Comparison of ENCODE assay signal across 11 mouse cellular contexts in genomic region chrX:47703080-47703479, GRCm38 (mm10).
DNase-seq lines count a peak whose midpoint lies in the region; ATAC-seq and TF ChIP-seq lines count a peak whose summit lies in the region.
"Had no signal": no experiment of that assay in that cellular context is flagged by ENCODE, and none has a peak within 500 bp of the region (broad histone marks: within the 10 kb centered on the region; RNA-seq: fewer than 3 reads in every experiment).

No protein-coding gene starts in this region.

- ATAC-seq in kidney, embryonic 14.5 days (ENCODE audit: low FRiP score, low TSS enrichment): no peak
- ATAC-seq in midbrain, postnatal 0 days (ENCODE audit: low FRiP score): no peak
- ATAC-seq in midbrain, embryonic 13.5 days: no peak

- peak; percentile 44 for TF ChIP-seq CTCF in midbrain, postnatal 0 days (IDR thresholded peaks at IDR 0.05)

- no peaks in the 10 kb centered on the region for H3K36me3 ChIP-seq in kidney, embryonic 14.5 days (ENCODE audit: control insufficient read depth, insufficient read depth, low read length)
- H3K36me3 ChIP-seq in midbrain, postnatal 0 days (ENCODE audit: insufficient read depth, low read length): no peaks in the 10 kb centered on the region
- no peaks in the 10 kb centered on the region for H3K36me3 ChIP-seq in midbrain, embryonic 13.5 days
- H3K36me3 ChIP-seq: embryonic facial prominence, embryonic 15.5 days; lung, embryonic 15.5 days; stomach, embryonic 15.5 days had no signal

- H3K4me2 ChIP-seq in kidney, embryonic 14.5 days (replicated peaks; ENCODE audit: low read depth, low read length): no peak overlapping the region
- H3K4me2 ChIP-seq in midbrain, postnatal 0 days (ENCODE audit: low read depth, low read length, poor library complexity, severe bottlenecking): no peak overlapping the region
- H3K4me2 ChIP-seq in midbrain, embryonic 13.5 days (replicated peaks): no peak overlapping the region
- H3K4me2 ChIP-seq: embryonic facial prominence, embryonic 15.5 days; lung, embryonic 15.5 days; stomach, embryonic 15.5 days had no signal

- H3K9me3 ChIP-seq in kidney, embryonic 14.5 days (ENCODE audit: control insufficient read depth, low read length): no peaks in the 10 kb centered on the region
- H3K9me3 ChIP-seq in midbrain, postnatal 0 days (ENCODE audit: low read length): no peaks in the 10 kb centered on the region
- H3K9me3 ChIP-seq in midbrain, embryonic 13.5 days: no peaks in the 10 kb centered on the region
- H3K9me3 ChIP-seq: embryonic facial prominence, embryonic 15.5 days; lung, embryonic 15.5 days; stomach, embryonic 15.5 days had no signal

- H3K27ac ChIP-seq in kidney, embryonic 14.5 days (ENCODE audit: low read depth, low read length): no peak overlapping the region
- H3K27ac ChIP-seq in midbrain, postnatal 0 days (ENCODE audit: low read depth, low read length): no peak overlapping the region
- no peak overlapping the region for H3K27ac ChIP-seq in midbrain, embryonic 13.5 days
- H3K27ac ChIP-seq: embryonic facial prominence, embryonic 15.5 days; lung, embryonic 15.5 days; stomach, embryonic 15.5 days had no signal

- DNase-seq in embryo, embryonic 10 days (ENCODE audit: low spot score): peak; percentile 4
- DNase-seq in embryo, embryonic 9.5 days (ENCODE audit: extremely low spot score): no peak
- DNase-seq in kidney, postnatal 14 days: peak; percentile 1
- no peak for DNase-seq in midbrain, postnatal 0 days (ENCODE audit: low spot score)
- peak; percentile 8 for DNase-seq in right cerebral cortex, postnatal 14 days
- no peak for DNase-seq in heart, adult 11 months

- no peaks in the 10 kb centered on the region for H3K27me3 ChIP-seq in kidney, embryonic 14.5 days (ENCODE audit: control insufficient read depth, insufficient read depth, low read length)
- no peaks in the 10 kb centered on the region for H3K27me3 ChIP-seq in midbrain, postnatal 0 days (ENCODE audit: insufficient read depth, low read length)
- no peaks in the 10 kb centered on the region for H3K27me3 ChIP-seq in midbrain, embryonic 13.5 days
- H3K27me3 ChIP-seq: embryonic facial prominence, embryonic 15.5 days; lung, embryonic 15.5 days; stomach, embryonic 15.5 days had no signal

- no peaks in the 10 kb centered on the region for H3K4me1 ChIP-seq in kidney, embryonic 14.5 days (ENCODE audit: control insufficient read depth, insufficient read depth, low read length)
- H3K4me1 ChIP-seq in midbrain, postnatal 0 days (ENCODE audit: insufficient read depth, low read length): no peaks in the 10 kb centered on the region
- H3K4me1 ChIP-seq in midbrain, embryonic 13.5 days (replicated peaks): no peaks in the 10 kb centered on the region
- H3K4me1 ChIP-seq: embryonic facial prominence, embryonic 15.5 days; lung, embryonic 15.5 days; stomach, embryonic 15.5 days had no signal

- no peak overlapping the region for H3K9ac ChIP-seq in kidney, embryonic 14.5 days (ENCODE audit: low read depth, low read length)
- H3K9ac ChIP-seq in midbrain, postnatal 0 days (replicated peaks; ENCODE audit: low read length, poor library complexity, severe bottlenecking): no peak overlapping the region
- no peak overlapping the region for H3K9ac ChIP-seq in midbrain, embryonic 13.5 days (replicated peaks)
- H3K9ac ChIP-seq: embryonic facial prominence, embryonic 15.5 days; lung, embryonic 15.5 days; stomach, embryonic 15.5 days had no signal

- H3K4me3 ChIP-seq in kidney, embryonic 14.5 days (ENCODE audit: low read length): no peak overlapping the region
- H3K4me3 ChIP-seq in midbrain, postnatal 0 days (ENCODE audit: low read depth, low read length): no peak overlapping the region
- no peak overlapping the region for H3K4me3 ChIP-seq in midbrain, embryonic 13.5 days (replicated peaks)
- H3K4me3 ChIP-seq: embryonic facial prominence, embryonic 15.5 days; lung, embryonic 15.5 days; stomach, embryonic 15.5 days had no signal

Comparison
In these comparisons a context has a peak if more than half of its experiments do, and no peak if none do; other contexts are left out.
1. DNase-seq: peak in embryo, embryonic 10 days (single experiment), kidney, postnatal 14 days (single experiment) and right cerebral cortex, postnatal 14 days (single experiment); none in embryo, embryonic 9.5 days (single experiment), midbrain, postnatal 0 days (single experiment) and heart, adult 11 months (single experiment).